Mouse (Mus musculus): ENCODE measurements around the gene Chit1. TPM values are rescaled to one million over a fixed set of nuclear protein-coding genes. Genes with fewer than 3 reads are reported as not detected.

Chit1 gene
- polyA plus RNA-seq, 1 experiment from 2014 or later, result 0.18 TPM

DNA sequence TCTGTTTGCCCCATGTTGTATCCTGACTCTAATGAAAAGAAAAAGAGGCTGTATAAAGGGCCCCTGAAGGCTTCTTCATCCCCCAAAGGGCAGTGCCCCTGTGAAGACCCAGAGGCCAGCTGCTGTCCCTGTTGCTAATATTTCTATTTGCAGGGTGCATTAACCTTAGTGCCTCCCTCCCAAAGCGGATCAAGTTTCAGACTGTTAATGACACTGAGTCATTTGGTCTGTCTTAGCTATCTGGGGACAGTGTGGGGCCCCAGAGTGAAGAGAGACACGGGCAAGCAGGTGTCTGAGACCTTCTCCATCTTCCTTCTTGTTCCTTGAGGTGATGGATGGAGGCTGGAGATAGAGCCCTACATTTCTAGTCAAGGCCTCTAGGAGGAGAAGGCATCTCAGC is 84.1 kb downstream of the Chit1 start:
- H3K4me2 ChIP-seq (ENCODE audit: low read depth, low read length), result no peak overlapping the region
- no peaks in the 10 kb centered on the region for H3K9me3 ChIP-seq (ENCODE audit: control insufficient read depth, low read length)
- peaks cover 15% of the 10 kb centered on the region for H3K4me1 ChIP-seq (ENCODE audit: control insufficient read depth, insufficient read depth, low read length)
- peak; percentile 59 for DNase-seq (ENCODE audit: low spot score)
- H3K9ac ChIP-seq (ENCODE audit: low read depth, low read length), result no peak overlapping the region
- no peaks in the 10 kb centered on the region for H3K27me3 ChIP-seq (replicated peaks; ENCODE audit: control insufficient read depth, insufficient read depth, low read length)
- no peak overlapping the region for H3K4me3 ChIP-seq (ENCODE audit: low read depth, low read length)
- ATAC-seq (ENCODE audit: low read depth), result peak; percentile 35; the same call in 1 of the 2 replicates
- H3K36me3 ChIP-seq (ENCODE audit: control insufficient read depth, insufficient read depth, low read length), result no peaks in the 10 kb centered on the region
- 40% methylated on average over 2 of the region's 2 CpGs for WGBS
- 0 out of 2 replicates have a peak overlapping the region, but pooled peaks have one; percentile 55 for H3K27ac ChIP-seq (replicated peaks; ENCODE audit: low read depth, low read length)

DNA sequence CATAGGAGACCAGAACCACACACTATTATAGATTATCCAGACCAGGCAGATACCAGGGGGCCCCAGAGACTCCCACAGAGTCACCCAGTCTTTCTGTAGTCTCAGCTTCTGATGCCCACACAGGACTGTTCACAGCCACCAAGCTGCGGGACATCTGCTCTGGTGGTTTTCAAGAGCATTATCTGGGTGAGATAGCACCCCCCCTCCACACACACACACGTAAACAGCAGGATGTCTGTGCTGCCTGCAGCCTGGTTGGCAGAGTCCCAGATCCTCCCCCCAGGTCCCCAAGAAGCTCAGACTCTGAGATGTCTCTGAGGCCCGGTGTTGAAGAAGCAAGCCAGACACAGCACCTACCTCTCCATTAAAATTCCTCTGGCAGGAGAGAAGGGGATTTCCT is 84.5 kb downstream of the Chit1 start:
- H3K27ac ChIP-seq (replicated peaks; ENCODE audit: low read depth, low read length), result peak overlapping the region; percentile 2; the same call in 1 of the 2 replicates
- H3K4me2 ChIP-seq (ENCODE audit: low read depth, low read length), result no peak overlapping the region
- no peaks in the 10 kb centered on the region for H3K36me3 ChIP-seq (ENCODE audit: control insufficient read depth, insufficient read depth, low read length)
- no peak; the same call in 1 of the 2 replicates for ATAC-seq (ENCODE audit: low read depth)
- H3K9me3 ChIP-seq (ENCODE audit: control insufficient read depth, low read length), result no peaks in the 10 kb centered on the region
- peaks cover 15% of the 10 kb centered on the region for H3K4me1 ChIP-seq (ENCODE audit: control insufficient read depth, insufficient read depth, low read length)
- DNase-seq (ENCODE audit: low spot score), result no peak
- no peaks in the 10 kb centered on the region for H3K27me3 ChIP-seq (replicated peaks; ENCODE audit: control insufficient read depth, insufficient read depth, low read length)
- WGBS, result 22% methylated on average over 3 of the region's 3 CpGs
- no peak overlapping the region for H3K9ac ChIP-seq (ENCODE audit: low read depth, low read length)
- H3K4me3 ChIP-seq (ENCODE audit: low read depth, low read length), result no peak overlapping the region

DNA sequence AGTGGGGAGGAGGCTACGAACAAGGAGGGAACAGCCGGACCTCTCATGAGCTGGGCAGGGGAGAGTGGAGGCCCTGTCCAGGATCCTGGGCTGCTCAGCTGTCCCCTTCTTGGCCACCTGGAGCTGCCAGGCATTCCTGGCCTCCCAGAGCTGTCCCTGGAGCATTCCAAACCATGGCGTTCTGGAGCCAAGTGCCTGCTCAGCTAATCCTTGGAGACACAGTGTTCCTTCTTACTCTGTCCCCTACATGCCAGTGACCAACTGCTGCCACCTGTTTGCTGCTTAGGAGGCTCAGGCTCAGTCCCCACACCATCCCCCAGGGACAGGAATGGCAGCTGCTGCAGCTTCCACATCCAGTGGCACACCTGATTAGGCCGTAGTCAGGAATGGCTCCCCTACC is 84.9 kb downstream of the Chit1 start:
- ATAC-seq (ENCODE audit: low read depth) (peak; percentile 88), DNase-seq (ENCODE audit: low spot score) (peak; percentile 88)
- Histone ChIP-seq H3K36me3 (ENCODE audit: control insufficient read depth, insufficient read depth, low read length) (no peaks in the 10 kb centered on the region), H3K4me1 (ENCODE audit: control insufficient read depth, insufficient read depth, low read length) (peaks cover 15% of the 10 kb centered on the region), H3K27me3 (replicated peaks; ENCODE audit: control insufficient read depth, insufficient read depth, low read length) (no peaks in the 10 kb centered on the region), H3K4me3 (ENCODE audit: low read depth, low read length) (no peak overlapping the region), H3K9ac (ENCODE audit: low read depth, low read length) (no peak overlapping the region), H3K9me3 (ENCODE audit: control insufficient read depth, low read length) (no peaks in the 10 kb centered on the region), H3K4me2 (ENCODE audit: low read depth, low read length) (no peak overlapping the region), H3K27ac (replicated peaks; ENCODE audit: low read depth, low read length) (peak overlapping the region; percentile 2; the same call in 1 of the 2 replicates)
- WGBS, result 27% methylated on average over 4 of the region's 4 CpGs

DNA sequence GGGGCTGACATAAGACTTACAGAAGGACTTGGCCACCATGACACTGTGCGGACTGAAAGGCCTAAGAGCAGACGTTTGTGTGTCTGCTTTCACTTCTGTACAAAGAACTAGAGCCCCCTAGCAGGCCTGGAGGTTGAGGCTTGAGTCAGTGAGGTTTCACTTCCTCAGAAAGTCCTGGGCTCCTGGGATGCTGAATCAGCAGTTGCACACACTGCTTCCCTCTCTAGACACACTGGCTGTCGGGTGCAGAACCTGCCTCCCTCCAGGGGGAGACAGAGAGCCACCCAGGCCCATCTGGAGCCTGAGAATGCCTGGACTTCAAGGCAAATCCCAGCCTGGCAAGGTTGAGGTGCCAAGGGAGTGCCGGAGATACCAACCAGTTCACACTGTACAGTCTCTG is 85.3 kb downstream of the Chit1 start:
- 45% methylated on average over 4 of the region's 4 CpGs for WGBS
- H3K36me3 ChIP-seq (ENCODE audit: control insufficient read depth, insufficient read depth, low read length), result no peaks in the 10 kb centered on the region

DNA sequence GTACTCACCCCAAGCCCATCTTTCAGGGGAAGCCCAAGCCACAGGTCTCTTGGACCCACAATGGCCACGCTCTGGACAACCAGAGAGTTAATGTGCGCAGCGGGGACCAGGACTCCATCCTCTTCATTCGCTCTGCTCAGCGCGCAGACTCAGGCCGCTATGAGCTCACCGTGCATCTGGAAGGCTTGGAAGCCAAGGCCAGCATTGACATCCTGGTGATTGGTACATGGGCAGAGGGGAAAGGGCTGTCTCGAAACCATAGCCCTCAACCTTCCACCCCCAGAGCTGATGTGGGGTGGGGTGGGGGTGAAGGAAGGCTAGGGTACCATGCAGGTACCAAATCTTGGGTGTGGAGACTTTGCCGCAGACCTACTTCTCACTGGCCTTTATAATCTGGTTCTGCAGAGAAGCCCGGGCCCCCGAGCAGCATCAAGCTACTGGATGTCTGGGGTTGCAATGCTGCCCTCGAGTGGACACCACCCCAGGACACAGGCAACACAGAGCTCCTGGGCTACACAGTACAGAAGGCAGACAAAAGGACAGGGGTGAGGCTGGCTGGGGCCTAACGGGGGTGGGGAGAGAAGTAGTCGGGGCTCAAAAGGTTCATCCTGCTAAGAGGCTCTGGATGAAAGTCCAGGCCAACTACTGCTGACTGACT is 86.4 kb downstream of the Chit1 start:
- Histone ChIP-seq H3K4me2 (ENCODE audit: low read depth, low read length) (no peak overlapping the region), H3K27ac (replicated peaks; ENCODE audit: low read depth, low read length) (no peak overlapping the region), H3K9me3 (ENCODE audit: control insufficient read depth, low read length) (no peaks in the 10 kb centered on the region), H3K4me3 (ENCODE audit: low read depth, low read length) (no peak overlapping the region), H3K36me3 (ENCODE audit: control insufficient read depth, insufficient read depth, low read length) (no peaks in the 10 kb centered on the region), H3K27me3 (replicated peaks; ENCODE audit: control insufficient read depth, insufficient read depth, low read length) (no peaks in the 10 kb centered on the region), H3K9ac (ENCODE audit: low read depth, low read length) (no peak overlapping the region), H3K4me1 (ENCODE audit: control insufficient read depth, insufficient read depth, low read length) (peaks cover 15% of the 10 kb centered on the region)
- ATAC-seq (ENCODE audit: low read depth) (no peak), DNase-seq (ENCODE audit: low spot score) (no peak)
- WGBS, result 78% methylated on average over 15 of the region's 15 CpGs

More for the DNA sequence above, 85.3 kb downstream of the Chit1 start:
- no peak overlapping the region for H3K27ac ChIP-seq (replicated peaks; ENCODE audit: low read depth, low read length)
- H3K9ac ChIP-seq (ENCODE audit: low read depth, low read length), result no peak overlapping the region
- H3K27me3 ChIP-seq (replicated peaks; ENCODE audit: control insufficient read depth, insufficient read depth, low read length), result no peaks in the 10 kb centered on the region
- H3K9me3 ChIP-seq (ENCODE audit: control insufficient read depth, low read length), result no peaks in the 10 kb centered on the region
- DNase-seq (ENCODE audit: low spot score) (peak; percentile 59), ATAC-seq (ENCODE audit: low read depth) (0 out of 2 replicates have a peak, but pooled peaks have one; percentile 5)
- peaks cover 15% of the 10 kb centered on the region for H3K4me1 ChIP-seq (ENCODE audit: control insufficient read depth, insufficient read depth, low read length)
- H3K4me3 ChIP-seq (ENCODE audit: low read depth, low read length), result no peak overlapping the region
- H3K4me2 ChIP-seq (ENCODE audit: low read depth, low read length), result no peak overlapping the region

DNA sequence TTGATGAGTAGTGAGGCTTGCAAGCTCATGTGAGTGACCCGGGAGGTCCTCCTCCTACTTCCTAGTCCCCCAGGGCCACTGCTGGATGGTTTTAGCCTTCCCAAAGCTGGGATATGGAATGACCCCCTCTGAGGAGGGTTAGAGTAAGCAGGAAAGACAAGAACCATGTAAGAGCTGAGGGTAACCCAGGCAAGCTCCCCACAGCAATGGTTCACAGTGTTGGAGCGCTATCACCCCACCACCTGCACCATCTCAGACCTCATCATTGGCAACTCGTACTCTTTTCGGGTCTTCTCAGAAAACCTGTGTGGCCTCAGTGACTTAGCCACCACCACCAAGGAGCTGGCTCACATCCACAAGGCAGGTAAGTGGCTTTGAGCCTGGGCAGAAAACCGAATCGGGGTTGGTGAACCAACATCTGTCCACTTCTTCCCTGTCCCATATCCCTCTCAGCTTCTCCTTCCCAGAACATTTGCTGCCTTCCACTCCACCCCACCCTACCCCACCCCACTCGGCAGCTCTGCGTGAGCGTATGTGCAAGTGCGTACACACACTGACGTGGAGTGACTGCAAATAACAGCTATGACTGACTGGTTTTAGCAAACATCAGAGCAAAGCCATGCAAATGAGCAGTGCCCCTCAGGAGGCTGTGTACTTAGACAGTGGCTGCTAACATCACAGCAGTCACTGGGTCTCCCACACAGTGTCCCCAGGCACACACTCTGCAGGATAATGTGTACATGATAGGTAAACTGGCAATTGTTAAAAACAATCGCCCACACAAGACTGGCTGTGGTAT is 87.4 kb downstream of the Chit1 start:
- H3K4me2 ChIP-seq (ENCODE audit: low read depth, low read length), result no peak overlapping the region
- ATAC-seq (ENCODE audit: low read depth) (no peak), DNase-seq (ENCODE audit: low spot score) (no peak)
- no peaks in the 10 kb centered on the region for H3K9me3 ChIP-seq (ENCODE audit: control insufficient read depth, low read length)
- H3K36me3 ChIP-seq (ENCODE audit: control insufficient read depth, insufficient read depth, low read length), result no peaks in the 10 kb centered on the region
- no peak overlapping the region for H3K27ac ChIP-seq (replicated peaks; ENCODE audit: low read depth, low read length)
- 81% methylated on average over 12 of the region's 12 CpGs for WGBS
- H3K4me3 ChIP-seq (ENCODE audit: low read depth, low read length), result no peak overlapping the region
- no peaks in the 10 kb centered on the region for H3K27me3 ChIP-seq (replicated peaks; ENCODE audit: control insufficient read depth, insufficient read depth, low read length)
- H3K9ac ChIP-seq (ENCODE audit: low read depth, low read length), result no peak overlapping the region
- H3K4me1 ChIP-seq (ENCODE audit: control insufficient read depth, insufficient read depth, low read length), result peaks cover 15% of the 10 kb centered on the region

DNA sequence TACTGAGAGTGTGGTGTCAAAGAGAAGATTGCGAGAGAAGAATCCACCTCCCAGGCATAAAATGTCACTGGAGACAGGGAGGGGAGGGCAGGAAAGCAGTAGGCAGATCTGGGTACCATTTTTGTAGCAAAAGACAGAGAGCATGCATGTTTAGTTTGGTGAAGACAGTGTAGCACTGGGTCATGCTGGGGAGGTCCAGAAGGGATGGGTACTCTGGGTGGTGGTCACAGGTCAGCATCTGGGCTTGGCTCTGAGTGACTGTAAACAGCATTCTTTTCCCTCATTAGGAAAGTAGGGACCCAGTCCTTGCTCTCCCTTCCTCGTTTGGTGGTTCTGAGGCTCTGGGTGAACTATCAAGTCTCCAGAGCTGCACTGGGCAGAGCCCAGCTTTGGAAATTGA is 89.4 kb downstream of the Chit1 start:
- no peak overlapping the region for H3K9ac ChIP-seq (ENCODE audit: low read depth, low read length)
- no peaks in the 10 kb centered on the region for H3K27me3 ChIP-seq (replicated peaks; ENCODE audit: control insufficient read depth, insufficient read depth, low read length)
- no peak for DNase-seq (ENCODE audit: low spot score)
- H3K4me2 ChIP-seq (ENCODE audit: low read depth, low read length), result no peak overlapping the region
- H3K36me3 ChIP-seq (ENCODE audit: control insufficient read depth, insufficient read depth, low read length), result no peaks in the 10 kb centered on the region
- H3K27ac ChIP-seq (replicated peaks; ENCODE audit: low read depth, low read length), result no peak overlapping the region
- H3K4me1 ChIP-seq (ENCODE audit: control insufficient read depth, insufficient read depth, low read length), result peaks cover 8% of the 10 kb centered on the region
- no peak overlapping the region for H3K4me3 ChIP-seq (ENCODE audit: low read depth, low read length)
- no peak for ATAC-seq (ENCODE audit: low read depth)
- 57% methylated on average over 2 of the region's 2 CpGs for WGBS
- no peaks in the 10 kb centered on the region for H3K9me3 ChIP-seq (ENCODE audit: control insufficient read depth, low read length)
